Mouse (Mus musculus) heart, adult 2 months (tissue): ENCODE results near the gene Zbtb4. TPM values are rescaled to one million over a fixed set of nuclear protein-coding genes. Genes with fewer than 3 reads are reported as not detected.

Source experiments
- DNase-seq, 2 experiments: peaks; one replicate each; pipeline ENCODE4 v3.0.0; 2021
- H3K27ac ChIP-seq: fragments of 200-600 bp; 2 replicates; pipeline ENCODE4 v1.8.1; 2022
- H3K27me3 ChIP-seq: fragments of 200-500 bp; 2 replicates; pipeline ENCODE4 v1.6.1; 2012; ENCODE audit warnings: mild to moderate bottlenecking, low read length, inconsistent platforms, mixed read lengths; ENCODE audit not compliant: control insufficient read depth, insufficient read depth
- H3K36me3 ChIP-seq: fragments of 200-500 bp; 2 replicates; pipeline ENCODE4 v1.6.1; 2012; ENCODE audit warnings: low read length, inconsistent platforms; ENCODE audit not compliant: control insufficient read depth, insufficient read depth
- H3K4me1 ChIP-seq: fragments of 200-500 bp; 2 replicates; pipeline ENCODE4 v1.6.1; 2011; ENCODE audit warnings: low read length; ENCODE audit not compliant: control insufficient read depth, insufficient read depth
- H3K4me3 ChIP-seq: fragments of 200-600 bp; 2 replicates; pipeline ENCODE4 v1.8.1; 2022
- H3K79me2 ChIP-seq: fragments of 200-500 bp; replicated peaks from 2 replicates; pipeline ENCODE4 v1.6.1; 2012; ENCODE audit warnings: mild to moderate bottlenecking, inconsistent platforms, low read length, moderate library complexity, mixed read lengths; ENCODE audit not compliant: control insufficient read depth, insufficient read depth
- H3K9ac ChIP-seq: fragments of 200-500 bp; 2 replicates; pipeline ENCODE4 v1.6.1; 2012; ENCODE audit warnings: low read depth, mild to moderate bottlenecking, control low read depth, inconsistent platforms, low read length, mixed read lengths
- CTCF ChIP-seq: fragments of 200-600 bp; IDR thresholded peaks from 2 replicates; pipeline ENCODE4 v1.8.1; 2022; ENCODE audit warnings: antibody characterized with exemption, mild to moderate bottlenecking, moderate library complexity
- EP300 ChIP-seq: fragments of 200-500 bp; IDR thresholded peaks from 2 replicates; pipeline ENCODE4 v1.6.1; 2011; ENCODE audit warnings: low read depth, low read length, control low read depth; ENCODE audit not compliant: insufficient read depth
- POLR2A ChIP-seq: fragments of 200-500 bp; IDR thresholded peaks from 2 replicates; pipeline ENCODE4 v1.6.1; 2011; ENCODE audit warnings: mild to moderate bottlenecking, low read depth, low read length, control low read depth; ENCODE audit not compliant: insufficient read depth
- WGBS: fragments of 180-500 bp; shearing (Covaris S2); methylation state at CpG from one replicate; pipeline ENCODE4 v1.1.7; 2018; 5-methylcytosine and 5-hydroxymethylcytosine counted together
- intact Hi-C: fragments of 180-260 bp; cut with DNase I; formaldehyde crosslinking; loops from one replicate; pipeline ENCODE4 v1.15.1; 2025
- polyA plus RNA-seq: library from polyadenylated mRNA; depleted of rRNA; stranded (reverse); fragments of >200 nt; gene quantifications from 2 replicates; pipeline ENCODE4 v1.2.3, GENCODE M21; 2012
- total RNA-seq, 2 experiments: library from RNA; stranded (reverse); gene quantifications; 2 replicates each; pipeline ENCODE4 v1.2.3; 2021

Zbtb4 gene
- total and polyA plus RNA-seq, 3 experiments, result 19.8 to 47.9 (median 42.9) TPM

DNA sequence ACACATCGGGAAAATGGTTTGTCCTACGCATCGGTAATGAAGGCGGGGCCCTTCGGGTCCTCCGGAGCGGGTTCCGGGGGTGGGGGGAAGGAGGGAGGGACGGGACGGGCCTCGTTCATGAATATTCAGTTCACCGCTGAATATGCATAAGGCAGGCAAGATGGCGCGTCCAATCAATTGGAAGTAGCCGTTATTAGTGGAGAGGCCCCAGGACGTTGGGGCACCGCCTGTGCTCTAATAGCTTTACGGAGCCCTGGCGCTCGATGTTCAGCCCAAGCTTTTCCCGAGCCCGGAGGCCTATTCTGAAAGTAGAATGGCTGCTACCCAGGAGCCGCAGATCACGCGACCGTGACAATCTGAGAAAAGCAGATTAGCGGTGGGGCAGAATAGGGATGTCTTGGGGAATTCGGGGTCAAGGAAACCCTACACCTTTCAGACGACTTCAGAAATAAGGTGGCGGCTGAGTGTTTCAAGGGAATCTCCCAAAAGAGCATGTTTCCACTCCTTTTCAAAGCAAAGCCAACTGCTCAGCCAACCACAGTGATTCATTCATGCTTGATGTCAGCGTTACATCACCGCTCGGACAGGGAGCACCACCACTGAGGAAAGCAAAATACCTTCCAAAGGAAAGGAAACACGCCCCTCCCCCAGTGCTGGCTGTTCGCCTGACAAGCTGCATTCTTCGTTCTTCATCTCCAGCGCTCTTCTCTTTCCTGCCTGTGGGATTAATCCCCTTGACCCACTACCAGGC is 6.6 kb upstream of the Zbtb4 start:
- DNase-seq, result peak; percentile 88 to 92
- Histone ChIP-seq H3K4me1 (peaks cover 4% of the 10 kb centered on the region; the same call in 1 of the 2 replicates), H3K27ac (peak overlapping the region; percentile 100), H3K36me3 (peaks cover 7% of the 10 kb centered on the region), H3K79me2 (no peaks in the 10 kb centered on the region), H3K9ac (peak overlapping the region; percentile 76), H3K27me3 (no peaks in the 10 kb centered on the region), H3K4me3 (peak overlapping the region; percentile 53)
- under 1% methylated on average over 37 of the region's 37 CpGs for WGBS
- peak; percentile 21; the same call in 1 of the 2 replicates for TF ChIP-seq EP300
- TF ChIP-seq CTCF, result no peak
- TF ChIP-seq POLR2A, result peak; percentile 81
- intact Hi-C loops, result loop anchor here (1.0 to 2.0 kb wide), 6 partner anchors 44 to 162 kb away; partner anchors contain the start of genes Eif5a, Senp3 and Tmem256

DNA sequence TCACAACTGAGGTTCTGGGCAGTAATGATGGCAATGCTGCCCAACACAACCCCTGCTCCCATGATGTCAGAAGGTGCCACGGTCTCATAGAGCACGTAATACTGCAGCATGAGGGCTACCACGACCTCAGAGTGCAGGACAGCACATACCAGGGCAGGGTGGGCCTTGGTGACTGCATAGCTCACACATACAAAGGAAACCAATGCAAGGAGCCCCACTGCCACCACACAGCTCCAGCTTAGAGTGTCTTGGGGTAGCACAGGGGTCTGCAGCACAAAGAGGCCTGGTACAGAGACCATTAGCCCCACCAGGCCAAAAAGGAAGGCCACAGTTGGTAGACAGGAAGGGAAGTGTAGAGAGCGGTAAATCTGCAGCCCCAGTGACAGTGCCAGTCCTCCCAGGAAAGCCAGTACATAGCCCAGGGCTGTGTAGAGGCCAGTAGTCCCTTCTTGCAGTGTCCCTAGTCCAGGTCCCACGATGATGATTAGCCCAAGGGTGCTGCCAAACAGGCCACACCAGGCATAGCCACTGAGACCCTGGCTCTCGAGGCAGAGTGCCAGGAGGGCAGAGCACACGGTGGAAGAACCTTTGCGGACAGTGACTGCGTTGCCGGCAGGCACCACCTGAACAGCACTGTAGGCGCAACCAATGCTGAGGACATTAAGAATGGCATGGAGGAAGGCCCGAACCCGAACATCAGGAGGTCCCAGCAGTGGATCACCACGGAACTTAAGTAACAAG is 5.4 kb upstream of the Zbtb4 start:
- 85% methylated on average over 14 of the region's 14 CpGs for WGBS

DNA sequence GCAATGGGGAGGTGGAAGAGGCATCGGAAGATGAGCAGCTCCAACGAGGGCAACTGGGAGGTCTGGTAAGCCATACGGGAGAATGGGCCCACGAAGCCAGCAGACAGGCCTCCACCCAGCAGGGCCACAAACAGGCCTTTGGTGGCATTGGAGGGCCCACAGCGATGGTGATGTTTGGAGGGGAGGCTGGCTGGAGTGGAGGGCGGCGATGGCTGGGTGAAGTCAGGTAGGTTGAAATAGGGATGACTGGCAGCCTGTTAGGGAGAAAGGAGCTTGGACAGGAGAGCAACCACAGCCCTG is 4.9 kb upstream of the Zbtb4 start:
- 98% methylated on average over 7 of the region's 7 CpGs for WGBS
- Histone ChIP-seq H3K4me3 (no peak overlapping the region), H3K36me3 (peaks cover 5% of the 10 kb centered on the region), H3K4me1 (peaks cover 4% of the 10 kb centered on the region; the same call in 1 of the 2 replicates), H3K79me2 (no peaks in the 10 kb centered on the region), H3K9ac (no peak overlapping the region), H3K27ac (no peak overlapping the region), H3K27me3 (no peaks in the 10 kb centered on the region)
- intact Hi-C loops, result no loop called here
- DNase-seq, result no peak
- TF ChIP-seq EP300 (no peak), CTCF (no peak), POLR2A (no peak)

More for the DNA sequence above, 5.4 kb upstream of the Zbtb4 start:
- H3K27me3 ChIP-seq, result no peaks in the 10 kb centered on the region
- DNase-seq, result no peak
- H3K27ac ChIP-seq, result peak overlapping the region; percentile 100; the same call in 1 of the 2 replicates
- H3K36me3 ChIP-seq, result peaks cover 5% of the 10 kb centered on the region
- no peaks in the 10 kb centered on the region for H3K79me2 ChIP-seq
- TF ChIP-seq EP300 (no peak), CTCF (no peak), POLR2A (no peak)
- no peak overlapping the region for H3K4me3 ChIP-seq
- H3K4me1 ChIP-seq, result peaks cover 4% of the 10 kb centered on the region; the same call in 1 of the 2 replicates
- intact Hi-C loops, result no loop called here
- H3K9ac ChIP-seq, result no peak overlapping the region

DNA sequence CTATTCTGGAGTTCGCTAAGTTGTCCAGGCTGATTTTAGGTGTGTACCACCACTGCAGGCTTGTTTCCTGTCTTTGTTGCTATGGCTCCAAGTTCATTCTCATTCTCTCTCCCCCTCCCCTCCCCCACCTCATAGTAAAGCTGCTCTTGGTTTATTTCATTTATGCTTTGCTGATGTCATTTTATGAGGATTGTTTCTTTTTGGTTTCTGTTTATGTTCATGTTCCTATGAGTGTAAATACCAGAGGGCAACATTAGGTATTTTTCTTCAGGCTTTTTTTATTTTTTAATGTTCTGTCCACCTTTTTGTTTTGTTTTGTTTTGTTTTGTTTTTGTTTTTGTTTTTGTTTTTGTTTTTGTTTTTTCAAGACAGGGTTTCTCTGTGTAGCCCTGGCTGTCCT is 3.8 kb upstream of the Zbtb4 start, which contains the start of gene Slc35g3:
TSS of gene Slc35g3 (minus strand) at position 101 of the 400 bp plus-strand sequence.
- no peak within 1 kb of the TSS for H3K27ac ChIP-seq
- no peak for TF ChIP-seq POLR2A
- H3K27me3 ChIP-seq, result no peaks in the 10 kb centered on the region
- peaks cover 5% of the 10 kb centered on the region for H3K36me3 ChIP-seq
- H3K9ac ChIP-seq, result no peak within 1 kb of the TSS
- no peak for DNase-seq
- peaks cover 2% of the 10 kb centered on the region; the same call in 1 of the 2 replicates for H3K4me1 ChIP-seq
- WGBS, result 29% methylated on average over 1 of the region's 1 CpGs
- intact Hi-C loops, result no loop called here
- H3K79me2 ChIP-seq, result no peaks in the 10 kb centered on the region; the same call in 1 of the 2 replicates
- no peak within 1 kb of the TSS for H3K4me3 ChIP-seq

DNA sequence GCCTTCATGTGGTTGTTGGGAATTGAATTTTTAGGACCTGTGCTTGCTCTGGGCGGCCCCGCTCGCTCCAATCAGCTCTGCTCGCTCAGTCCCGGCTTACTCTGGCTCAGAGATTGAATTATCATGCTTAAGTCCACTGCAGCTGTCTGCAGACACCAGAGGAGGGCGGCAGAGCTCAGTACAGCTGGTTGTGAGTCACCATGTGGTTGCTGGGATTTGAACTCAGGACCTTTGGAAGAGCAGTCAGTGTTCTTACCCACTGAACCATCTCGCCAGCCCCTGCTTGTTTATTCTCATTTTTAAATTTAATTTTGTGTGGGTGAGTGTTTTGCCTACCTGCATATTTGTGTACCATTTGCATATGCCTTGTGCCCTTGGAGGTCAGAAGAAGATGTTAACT is 2.2 kb upstream of the Zbtb4 start:
- Histone ChIP-seq H3K4me1 (peaks cover 11% of the 10 kb centered on the region), H3K79me2 (no peaks in the 10 kb centered on the region; the same call in 1 of the 2 replicates), H3K4me3 (no peak overlapping the region), H3K27ac (no peak overlapping the region), H3K9ac (no peak overlapping the region), H3K36me3 (no peaks in the 10 kb centered on the region), H3K27me3 (no peaks in the 10 kb centered on the region)
- 77% methylated on average over 7 of the region's 7 CpGs for WGBS
- intact Hi-C loops, result no loop called here
- DNase-seq, result no peak
- no peak for TF ChIP-seq POLR2A
- peak; percentile 46 for TF ChIP-seq CTCF

DNA sequence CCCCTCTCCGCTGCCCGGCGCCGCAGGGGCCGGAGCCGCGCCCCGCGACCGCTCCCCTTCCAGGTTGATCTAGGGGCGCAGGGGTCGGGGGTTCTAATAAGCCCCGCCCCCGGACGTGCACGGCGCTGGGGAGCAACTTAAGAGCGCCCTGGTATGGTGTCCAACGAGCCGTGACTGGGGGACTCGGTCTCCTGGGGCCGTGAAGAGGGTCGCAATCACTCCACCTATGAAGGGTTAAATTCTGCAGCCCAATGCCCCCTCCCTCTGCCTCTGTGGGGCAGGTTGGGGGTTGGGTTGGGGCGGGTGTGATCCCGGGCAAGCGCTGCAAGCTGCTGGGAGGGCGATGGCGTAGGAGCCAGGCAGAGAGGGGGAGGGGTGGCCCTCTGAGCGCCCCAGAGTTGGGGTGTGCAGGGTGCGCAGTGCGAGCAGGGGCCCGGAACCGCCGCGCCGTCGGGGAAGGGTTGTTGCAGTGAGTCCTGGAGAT is 456 bp downstream of the Zbtb4 start:
- TF ChIP-seq CTCF (no peak), POLR2A (no peak; the same call in 1 of the 2 replicates), EP300 (no peak)
- WGBS, result 0% methylated on average over 36 of the region's 37 CpGs
- H3K79me2 ChIP-seq, result no peaks in the 10 kb centered on the region; the same call in 1 of the 2 replicates
- H3K27ac ChIP-seq, result peak overlapping the region; percentile 99
- H3K9ac ChIP-seq, result peak overlapping the region; percentile 98
- DNase-seq, result peak; percentile 84 to 86
- peak overlapping the region; percentile 99 for H3K4me3 ChIP-seq
- intact Hi-C loops, result loop anchor here (2.0 kb wide), 1 partner anchor 37 kb away; no protein-coding TSS in a partner anchor
- H3K27me3 ChIP-seq, result no peaks in the 10 kb centered on the region
- H3K4me1 ChIP-seq, result peaks cover 11% of the 10 kb centered on the region
- H3K36me3 ChIP-seq, result no peaks in the 10 kb centered on the region
